Mouse (Mus musculus) testis, adult 2 months (tissue): ENCODE measurements around the gene Ndufa6. TPM values are rescaled to one million over a fixed set of nuclear protein-coding genes. Genes with fewer than 3 reads are reported as not detected.
"Not testable (repeated sequence)": the region's sequence is repeated elsewhere in the genome, so short reads cannot be mapped to it uniquely, and the experiment has no call there.

Experiments used
- H3K27ac ChIP-seq: fragments of 200-500 bp; 2 replicates; pipeline ENCODE4 v1.5.1; 2012; ENCODE audit warnings: low read depth, low read length; ENCODE audit not compliant: control insufficient read depth, insufficient read depth
- H3K27me3 ChIP-seq: fragments of 200-500 bp; 2 replicates; pipeline ENCODE4 v1.6.1; 2012; ENCODE audit warnings: mild to moderate bottlenecking, low read length, moderate library complexity; ENCODE audit not compliant: control insufficient read depth, insufficient read depth
- H3K36me3 ChIP-seq: fragments of 200-500 bp; 2 replicates; pipeline ENCODE4 v1.6.1; 2012; ENCODE audit warnings: mild to moderate bottlenecking, low read length; ENCODE audit not compliant: control insufficient read depth, insufficient read depth
- H3K4me1 ChIP-seq: fragments of 200-500 bp; 2 replicates; pipeline ENCODE4 v1.6.1; 2012; ENCODE audit warnings: low read length; ENCODE audit not compliant: control insufficient read depth, insufficient read depth
- H3K4me3 ChIP-seq: fragments of 200-500 bp; 2 replicates; pipeline ENCODE4 v1.5.1; 2012; ENCODE audit warnings: low read depth, mild to moderate bottlenecking, low read length, moderate library complexity, mixed read lengths; ENCODE audit not compliant: control insufficient read depth
- CTCF ChIP-seq: fragments of 200-500 bp; IDR thresholded peaks from 2 replicates; pipeline ENCODE4 v1.5.1; 2012; ENCODE audit warnings: low read depth, mild to moderate bottlenecking, inconsistent platforms, low read length, moderate library complexity; ENCODE audit not compliant: control insufficient read depth, insufficient read depth, insufficient replicate concordance
- POLR2A ChIP-seq: fragments of 200-500 bp; IDR thresholded peaks from 2 replicates; pipeline ENCODE4 v1.6.1; 2012; ENCODE audit warnings: low read depth, mild to moderate bottlenecking, inconsistent platforms, low read length, moderate library complexity; ENCODE audit not compliant: control insufficient read depth
- polyA plus RNA-seq: library from polyadenylated mRNA; depleted of rRNA; stranded (reverse); fragments of >200 nt; gene quantifications from 2 replicates; pipeline ENCODE4 v1.2.3, GENCODE M21; 2012

Gene Ndufa6
- polyA plus RNA-seq, 1 experiment: 240 TPM

- Histone ChIP-seq H3K4me1 (peaks cover 11% of the 10 kb centered on the region), H3K27me3 (no peaks in the 10 kb centered on the region), H3K36me3 (no peaks in the 10 kb centered on the region), H3K4me3 (no peak overlapping the region), H3K27ac (no peak overlapping the region)
- TF ChIP-seq POLR2A: no peak
- no peak for TF ChIP-seq CTCF
Observed at GRCm38 (mm10) chr15:82376393-82377138, 22.4 kb upstream of the Ndufa6 start.

GRCm38 (mm10) chr15:82375855-82376254, 21.7 kb upstream of the Ndufa6 start:
- Histone ChIP-seq H3K4me3 (no peak overlapping the region), H3K27ac (no peak overlapping the region), H3K27me3 (no peaks in the 10 kb centered on the region), H3K36me3 (no peaks in the 10 kb centered on the region), H3K4me1 (peaks cover 10% of the 10 kb centered on the region)
- TF ChIP-seq POLR2A (no peak), CTCF (no peak)

GRCm38 (mm10) chr15:82374437-82374836, 20.3 kb upstream of the Ndufa6 start:
- H3K4me1 ChIP-seq: peaks cover 2% of the 10 kb centered on the region
- no peak overlapping the region for H3K27ac ChIP-seq
- TF ChIP-seq CTCF (no peak), POLR2A (no peak)
- no peaks in the 10 kb centered on the region for H3K27me3 ChIP-seq
- H3K36me3 ChIP-seq: no peaks in the 10 kb centered on the region
- no peak overlapping the region for H3K4me3 ChIP-seq

GRCm38 (mm10) chr15:82372991-82373390, 18.9 kb upstream of the Ndufa6 start:
- Histone ChIP-seq H3K27ac (no peak overlapping the region), H3K27me3 (no peaks in the 10 kb centered on the region), H3K4me1 (no peaks in the 10 kb centered on the region; the same call in 1 of the 2 replicates), H3K4me3 (no peak overlapping the region), H3K36me3 (no peaks in the 10 kb centered on the region)
- TF ChIP-seq CTCF: no peak

GRCm38 (mm10) chr15:82372446-82372845, 18.3 kb upstream of the Ndufa6 start:
- no peaks in the 10 kb centered on the region for H3K27me3 ChIP-seq
- H3K27ac ChIP-seq: no peak overlapping the region
- no peak for TF ChIP-seq CTCF
- TF ChIP-seq POLR2A: no peak
- no peak overlapping the region for H3K4me3 ChIP-seq
- H3K4me1 ChIP-seq: no peaks in the 10 kb centered on the region; the same call in 1 of the 2 replicates
- H3K36me3 ChIP-seq: no peaks in the 10 kb centered on the region

- no peak overlapping the region for H3K27ac ChIP-seq
- H3K27me3 ChIP-seq: no peaks in the 10 kb centered on the region
- no peaks in the 10 kb centered on the region for H3K4me1 ChIP-seq
- no peaks in the 10 kb centered on the region for H3K36me3 ChIP-seq
- no peak overlapping the region for H3K4me3 ChIP-seq
- no peak for TF ChIP-seq POLR2A
- no peak for TF ChIP-seq CTCF
Observed at GRCm38 (mm10) chr15:82368851-82369250, 14.7 kb upstream of the Ndufa6 start.

GRCm38 (mm10) chr15:82368146-82368545, 14.0 kb upstream of the Ndufa6 start:
- no peak for TF ChIP-seq POLR2A
- no peak for TF ChIP-seq CTCF
- Histone ChIP-seq H3K27ac (no peak overlapping the region), H3K36me3 (no peaks in the 10 kb centered on the region), H3K4me3 (no peak overlapping the region), H3K4me1 (no peaks in the 10 kb centered on the region), H3K27me3 (no peaks in the 10 kb centered on the region)

- H3K27me3 ChIP-seq, H3K4me1 ChIP-seq, H3K27ac ChIP-seq, H3K4me3 ChIP-seq, H3K36me3 ChIP-seq: not testable (repeated sequence)
Observed at GRCm38 (mm10) chr15:82364561-82364960, 10.4 kb upstream of the Ndufa6 start.

- H3K4me3 ChIP-seq, H3K27ac ChIP-seq: not testable (repeated sequence)
Observed at GRCm38 (mm10) chr15:82363801-82364200, 9.7 kb upstream of the Ndufa6 start.

More at GRCm38 (mm10) chr15:82363801-82364200, 9.7 kb upstream of the Ndufa6 start:
- not testable (repeated sequence) for H3K27me3 ChIP-seq, H3K4me1 ChIP-seq, H3K36me3 ChIP-seq
